Mouse (Mus musculus) embryonic facial prominence, embryonic 14.5 days (tissue): Measurements from ENCODE around the gene Lgals7. TPM values are rescaled to one million over a fixed set of nuclear protein-coding genes. Genes with fewer than 3 reads are reported as not detected.

Source experiments
- ATAC-seq: fragments of 200-750 bp; cut with Nextera tagmentation; 2 replicates; pipeline ENCODE4 v1.8.0; 2017; ENCODE audit warnings: low read depth, moderate number of reproducible peaks, moderate TSS enrichment
- DNase-seq: peaks from one replicate; pipeline ENCODE4 v3.0.0-alpha.2; 2015; ENCODE audit warnings: low spot score
- H3K27ac ChIP-seq: fragments of 300-500 bp; sonication (generic); replicated peaks from 2 replicates; pipeline ENCODE4 v1.5.1; 2014; ENCODE audit warnings: low read depth, mild to moderate bottlenecking, low read length, moderate library complexity
- H3K27me3 ChIP-seq: fragments of 300-500 bp; sonication (generic); replicated peaks from 2 replicates; pipeline ENCODE4 v1.6.1; 2014; ENCODE audit warnings: low read length; ENCODE audit not compliant: control insufficient read depth, insufficient read depth
- H3K36me3 ChIP-seq: fragments of 300-500 bp; sonication (generic); 2 replicates; pipeline ENCODE4 v1.6.1; 2014; ENCODE audit warnings: low read length, mixed read lengths; ENCODE audit not compliant: control insufficient read depth, insufficient read depth
- H3K4me1 ChIP-seq: fragments of 300-500 bp; sonication (generic); 2 replicates; pipeline ENCODE4 v1.6.1; 2014; ENCODE audit warnings: antibody characterized with exemption, low read length; ENCODE audit not compliant: control insufficient read depth, insufficient read depth
- H3K4me2 ChIP-seq: fragments of 300-500 bp; sonication (generic); 2 replicates; pipeline ENCODE4 v1.6.1; 2014; ENCODE audit warnings: low read depth, mild to moderate bottlenecking, low read length, moderate library complexity, mixed read lengths
- H3K4me3 ChIP-seq: fragments of 300-500 bp; sonication (generic); 2 replicates; pipeline ENCODE4 v1.5.1; 2014; ENCODE audit warnings: low read depth, mild to moderate bottlenecking, low read length
- H3K9ac ChIP-seq: fragments of 300-500 bp; sonication (generic); 2 replicates; pipeline ENCODE4 v1.6.1; 2014; ENCODE audit warnings: low read depth, mild to moderate bottlenecking, low read length, moderate library complexity, mixed read lengths
- H3K9me3 ChIP-seq: fragments of 300-500 bp; sonication (generic); 2 replicates; pipeline ENCODE4 v1.6.1; 2016; ENCODE audit warnings: low read length; ENCODE audit not compliant: control insufficient read depth
- WGBS: fragments of 180-500 bp; shearing (Covaris S2); extraction: QIAGEN DNeasy Blood & Tissue Kit; methylation state at CpG from one replicate; pipeline ENCODE4 v1.1.7; 2014; 5-methylcytosine and 5-hydroxymethylcytosine counted together
- polyA plus RNA-seq: library from polyadenylated mRNA; unstranded; fragments of >200 nt; fragmentation: Nextera tagmentation; extraction: Ambion mirVana; gene quantifications from 2 replicates; pipeline ENCODE4 v1.2.1, GENCODE M21; 2014

Gene Lgals7
- polyA plus RNA-seq, 1 experiment from 2014 or later: 53.0 TPM

GRCm38 (mm10) chr7:28833723-28834347, 29.8 kb upstream of the Lgals7 start, which contains the start of gene Lgals4:
Gene Lgals4 (plus strand): TSS chr7:28833854.
- no peak for ATAC-seq
- Histone ChIP-seq H3K4me2 (no peak within 1 kb of the TSS), H3K27ac (no peak within 1 kb of the TSS), H3K27me3 (no peaks in the 10 kb centered on the region), H3K9me3 (no peaks in the 10 kb centered on the region), H3K4me1 (no peaks in the 10 kb centered on the region), H3K4me3 (no peak within 1 kb of the TSS), H3K36me3 (peaks cover 31% of the 10 kb centered on the region), H3K9ac (no peak within 1 kb of the TSS)
- no peak for DNase-seq
- 81% methylated on average over 6 of the region's 6 CpGs for WGBS

DNA sequence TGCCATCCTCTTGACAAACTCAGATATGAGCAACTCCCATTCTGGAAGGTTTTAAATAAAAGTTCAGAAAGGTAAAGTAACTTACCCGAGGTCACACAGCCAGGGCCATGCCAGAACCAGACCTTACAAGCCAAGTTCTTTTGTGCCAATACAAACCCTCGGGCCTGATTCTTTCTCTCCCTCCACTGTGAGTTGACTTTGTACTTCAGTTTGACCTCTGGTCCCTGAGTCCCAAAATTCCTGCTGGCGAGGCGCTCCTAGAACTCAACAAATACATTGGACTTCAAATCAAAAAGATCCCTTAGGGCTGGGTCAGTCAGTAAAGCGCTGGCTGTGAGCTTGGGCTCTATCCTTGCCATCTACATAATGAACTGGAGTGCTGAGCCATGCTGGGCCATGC, 26.7 kb upstream of the Lgals7 start:
- no peaks in the 10 kb centered on the region for H3K4me1 ChIP-seq
- peaks cover 4% of the 10 kb centered on the region for H3K36me3 ChIP-seq
- no peak overlapping the region for H3K9ac ChIP-seq
- ATAC-seq (no peak), DNase-seq (no peak)
- H3K4me3 ChIP-seq: no peak overlapping the region
- no peaks in the 10 kb centered on the region for H3K9me3 ChIP-seq
- no peak overlapping the region for H3K4me2 ChIP-seq
- WGBS: 82% methylated on average over 5 of the region's 5 CpGs
- H3K27ac ChIP-seq: no peak overlapping the region
- H3K27me3 ChIP-seq: no peaks in the 10 kb centered on the region

DNA sequence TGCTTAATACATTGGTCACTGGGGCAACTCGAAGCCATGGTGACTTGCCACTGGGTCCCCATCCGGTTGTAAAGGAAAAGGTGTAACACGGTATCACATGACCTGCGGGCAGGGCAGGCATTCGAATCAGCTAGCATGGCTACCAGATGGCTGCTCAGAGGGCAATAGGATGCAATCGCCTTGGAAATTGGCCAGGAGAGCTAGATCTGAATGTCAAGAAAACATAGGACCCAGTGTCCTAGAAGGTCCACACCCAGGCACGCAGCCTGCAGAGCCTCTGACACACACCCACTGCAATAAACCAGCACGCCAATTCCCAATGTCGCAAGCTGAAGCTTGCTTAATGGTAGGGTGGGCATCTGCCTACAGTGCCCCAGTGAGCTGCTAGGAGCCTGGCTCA, 25.3 kb upstream of the Lgals7 start:
- no peaks in the 10 kb centered on the region for H3K36me3 ChIP-seq
- H3K9ac ChIP-seq: no peak overlapping the region
- H3K27me3 ChIP-seq: no peaks in the 10 kb centered on the region
- ATAC-seq (no peak), DNase-seq (no peak)
- H3K4me1 ChIP-seq: no peaks in the 10 kb centered on the region
- no peak overlapping the region for H3K27ac ChIP-seq
- H3K4me2 ChIP-seq: no peak overlapping the region
- WGBS: 76% methylated on average over 9 of the region's 9 CpGs
- H3K9me3 ChIP-seq: no peaks in the 10 kb centered on the region
- no peak overlapping the region for H3K4me3 ChIP-seq

DNA sequence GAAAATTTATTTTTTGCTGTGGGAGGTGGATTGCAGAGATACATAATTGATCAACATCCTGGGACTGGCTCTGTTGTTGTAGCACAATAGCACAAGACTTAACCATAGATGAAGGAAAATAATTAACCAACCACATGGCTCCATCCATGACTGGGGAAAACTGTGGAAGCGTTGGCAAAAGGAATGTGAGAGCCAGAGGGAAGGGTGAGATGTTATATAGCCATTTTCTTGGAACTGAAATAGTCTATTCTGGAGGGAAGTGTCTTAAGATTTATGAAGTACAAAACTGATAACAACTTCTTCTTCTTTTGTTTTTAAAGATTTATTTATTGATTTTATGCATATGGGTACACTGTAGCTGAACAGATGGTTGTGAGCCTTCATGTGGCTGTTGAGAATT, 16.4 kb upstream of the Lgals7 start:
- H3K4me3 ChIP-seq: no peak overlapping the region
- peaks cover 5% of the 10 kb centered on the region; the same call in 1 of the 2 replicates for H3K4me1 ChIP-seq
- H3K36me3 ChIP-seq: no peaks in the 10 kb centered on the region
- no peak overlapping the region for H3K27ac ChIP-seq
- DNase-seq (no peak), ATAC-seq (no peak)
- 76% methylated on average over 1 of the region's 1 CpGs for WGBS
- H3K9ac ChIP-seq: no peak overlapping the region
- H3K4me2 ChIP-seq: no peak overlapping the region
- H3K27me3 ChIP-seq: no peaks in the 10 kb centered on the region
- H3K9me3 ChIP-seq: no peaks in the 10 kb centered on the region

- Histone ChIP-seq H3K27me3 (no peaks in the 10 kb centered on the region), H3K36me3 (no peaks in the 10 kb centered on the region), H3K4me3 (no peak overlapping the region), H3K9me3 (no peaks in the 10 kb centered on the region), H3K9ac (no peak overlapping the region), H3K4me1 (peaks cover 5% of the 10 kb centered on the region; the same call in 1 of the 2 replicates), H3K27ac (peak overlapping the region; percentile 67), H3K4me2 (no peak overlapping the region)
- ATAC-seq (peak; percentile 90), DNase-seq (peak; percentile 84)
- 25% methylated on average over 1 of the region's 1 CpGs for WGBS
Observed at GRCm38 (mm10) chr7:28849700-28850236, 13.9 kb upstream of the Lgals7 start.

GRCm38 (mm10) chr7:28850642-28851041, 13.0 kb upstream of the Lgals7 start:
- H3K27me3 ChIP-seq: no peaks in the 10 kb centered on the region
- H3K9ac ChIP-seq: no peak overlapping the region
- H3K9me3 ChIP-seq: no peaks in the 10 kb centered on the region
- H3K27ac ChIP-seq: 0 out of 2 replicates have a peak overlapping the region, but pooled peaks have one; percentile 15
- H3K4me1 ChIP-seq: peaks cover 5% of the 10 kb centered on the region; the same call in 1 of the 2 replicates
- WGBS: 81% methylated on average over 4 of the region's 4 CpGs
- no peak overlapping the region for H3K4me2 ChIP-seq
- no peak overlapping the region for H3K4me3 ChIP-seq
- H3K36me3 ChIP-seq: no peaks in the 10 kb centered on the region
- DNase-seq (no peak), ATAC-seq (no peak)

DNA sequence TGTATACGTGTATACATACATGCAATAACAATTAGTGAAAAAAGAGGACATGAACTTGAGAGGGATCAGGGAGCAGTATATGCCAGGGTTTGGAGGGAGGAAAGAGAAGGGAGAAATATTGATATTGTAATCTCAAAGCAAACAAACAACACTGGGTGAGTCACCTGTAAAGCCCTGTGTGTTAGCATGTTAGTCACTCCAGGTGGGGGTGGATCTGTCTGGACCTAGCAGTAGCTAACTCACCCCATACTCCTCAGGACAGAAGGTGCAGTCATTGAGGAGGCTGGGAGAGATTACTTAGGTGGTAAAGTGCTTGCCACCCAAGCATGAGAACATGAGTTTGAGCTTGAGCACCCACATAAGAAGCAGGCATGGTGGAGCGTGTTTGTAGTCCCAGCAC, 3.7 kb upstream of the Lgals7 start:
- no peak overlapping the region for H3K9ac ChIP-seq
- H3K9me3 ChIP-seq: no peaks in the 10 kb centered on the region
- no peaks in the 10 kb centered on the region for H3K27me3 ChIP-seq
- no peak overlapping the region for H3K4me2 ChIP-seq
- DNase-seq: no peak
- H3K4me1 ChIP-seq: peaks cover 11% of the 10 kb centered on the region; the same call in 1 of the 2 replicates
- H3K4me3 ChIP-seq: no peak overlapping the region
- no peak overlapping the region for H3K27ac ChIP-seq
- no peak for ATAC-seq
- H3K36me3 ChIP-seq: no peaks in the 10 kb centered on the region
- WGBS: 80% methylated on average over 2 of the region's 2 CpGs

DNA sequence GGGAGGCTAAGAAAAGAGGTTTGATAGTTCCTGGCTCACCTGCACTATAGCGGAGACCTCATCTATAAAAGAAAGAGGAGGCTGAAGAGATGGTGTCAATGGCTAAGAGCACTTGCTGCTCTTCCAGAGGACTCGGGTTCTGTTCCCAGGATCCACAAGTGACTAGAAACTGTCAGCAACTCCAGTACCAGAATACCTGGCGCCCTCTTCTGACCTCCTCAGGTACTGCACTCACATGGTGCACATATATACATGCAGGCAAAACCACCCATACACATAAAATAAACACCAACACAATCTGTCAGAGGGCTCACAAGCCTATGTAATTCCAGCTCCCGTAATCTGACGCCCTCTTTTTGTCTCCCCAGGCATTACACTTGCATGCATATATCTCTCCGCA, 2.8 kb upstream of the Lgals7 start:
- H3K4me1 ChIP-seq: peaks cover 15% of the 10 kb centered on the region; the same call in 1 of the 2 replicates
- ATAC-seq (no peak), DNase-seq (no peak)
- H3K27me3 ChIP-seq: no peaks in the 10 kb centered on the region
- H3K4me3 ChIP-seq: no peak overlapping the region
- no peak overlapping the region for H3K9ac ChIP-seq
- H3K36me3 ChIP-seq: no peaks in the 10 kb centered on the region
- WGBS: 84% methylated on average over 6 of the region's 6 CpGs
- no peaks in the 10 kb centered on the region for H3K9me3 ChIP-seq
- H3K27ac ChIP-seq: no peak overlapping the region
- no peak overlapping the region for H3K4me2 ChIP-seq
